ENCODE assay signal across 20 mouse cellular contexts in the genomic region with DNA sequence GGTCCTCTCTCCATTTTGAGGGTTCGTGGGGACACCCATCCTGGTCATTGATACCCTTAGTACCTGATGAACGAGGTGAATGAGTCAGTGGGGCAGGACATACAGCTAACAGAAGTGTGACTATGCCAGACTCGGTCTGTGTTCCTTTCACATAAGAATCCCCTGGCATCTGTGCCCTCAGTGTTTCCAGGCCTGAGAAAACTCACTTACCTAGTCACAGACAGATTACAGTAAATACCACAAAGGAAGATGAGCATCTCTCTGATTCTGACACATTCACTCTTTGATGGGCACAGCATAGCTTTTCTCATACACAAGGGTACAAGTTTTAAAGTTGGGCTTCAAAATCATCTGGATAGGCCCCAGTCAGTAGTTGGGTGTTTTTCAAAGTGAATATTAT.
"Had no signal": no experiment of that assay in that cellular context is flagged by ENCODE, and none has a peak within 500 bp of the region (broad histone marks: within the 10 kb centered on the region; RNA-seq: fewer than 3 reads in every experiment).

No protein-coding gene starts in this region.

- H3K27me3 ChIP-seq: lung, embryonic 15.5 days; midbrain, embryonic 13.5 days; midbrain, embryonic 15.5 days; neural tube, embryonic 12.5 days; neural tube, embryonic 15.5 days had no signal

- H3K36me3 ChIP-seq: lung, embryonic 15.5 days; midbrain, embryonic 13.5 days; midbrain, embryonic 15.5 days; neural tube, embryonic 12.5 days; neural tube, embryonic 15.5 days had no signal

- H3K27ac ChIP-seq: lung, embryonic 15.5 days; macrophage; midbrain, embryonic 15.5 days; neural tube, embryonic 12.5 days; neural tube, embryonic 15.5 days had no signal

- H3K4me3 ChIP-seq: lung, embryonic 15.5 days; megakaryocyte, embryonic 14.5 days; midbrain, embryonic 13.5 days; midbrain, embryonic 15.5 days; neural tube, embryonic 12.5 days; neural tube, embryonic 15.5 days had no signal

- H3K9ac ChIP-seq: liver, postnatal 0 days; lung, embryonic 15.5 days; midbrain, embryonic 13.5 days; midbrain, embryonic 15.5 days; neural tube, embryonic 12.5 days; neural tube, embryonic 15.5 days had no signal

- ATAC-seq: liver, postnatal 0 days; lung, postnatal 0 days; midbrain, embryonic 13.5 days; midbrain, embryonic 15.5 days had no signal

- H3K4me2 ChIP-seq: lung, embryonic 15.5 days; midbrain, embryonic 11.5 days; midbrain, embryonic 13.5 days; midbrain, embryonic 15.5 days; neural tube, embryonic 12.5 days; neural tube, embryonic 15.5 days had no signal

- H3K9me3 ChIP-seq: lung, embryonic 15.5 days; megakaryocyte, embryonic 14.5 days; midbrain, embryonic 13.5 days; midbrain, embryonic 15.5 days; neural tube, embryonic 12.5 days; neural tube, embryonic 15.5 days had no signal

- DNase-seq: liver, postnatal 0 days; lung, adult 2 months; lung, postnatal 14 days; lung, postnatal 36 days; right cerebral cortex, adult 18-20 months; right cerebral cortex, postnatal 25 days; right cerebral cortex, postnatal 4 days; spleen, adult 18-20 months; thymus, adult 2 months; thymus, postnatal 25 days; thymus, postnatal 4 days had no signal
